Mouse (Mus musculus) gonadal fat pad, adult 2 months (tissue): ENCODE measurements at regions not wholly inside any gene's neighbourhood (a gene's known extent, or its start where the extent isn't known, plus 50 kb on each side); places are given as distances from the start of the nearest gene placed in this dataset.
A peak's percentile ranks its signal among the peaks of the same experiment; 100 is the strongest.

Source experiments
- DNase-seq: peaks from one replicate; pipeline ENCODE4 v3.0.0-alpha.2; 2012; ENCODE audit warnings: low read depth

GRCm38 (mm10) chr12:17113465-17114177, 63.1 kb downstream of the Kcnf1 start:
- DNase-seq: no peak

GRCm38 (mm10) chr12:17112781-17113464, 63.8 kb downstream of the Kcnf1 start:
- peak; percentile 52 for DNase-seq

GRCm38 (mm10) chr12:17106220-17106619, 70.5 kb downstream of the Kcnf1 start:
- no peak for DNase-seq

GRCm38 (mm10) chr12:17105057-17105712, 71.5 kb downstream of the Kcnf1 start:
- DNase-seq: no peak

- DNase-seq: no peak
Observed at GRCm38 (mm10) chr12:17101842-17102241, 74.8 kb downstream of the Kcnf1 start.

- DNase-seq: no peak
Observed at GRCm38 (mm10) chr12:17097800-17098271, 78.9 kb downstream of the Kcnf1 start.

- no peak for DNase-seq
Observed at GRCm38 (mm10) chr12:17094758-17095157, 81.9 kb downstream of the Kcnf1 start.

GRCm38 (mm10) chr12:17093772-17094171, 82.2 kb upstream of the 2410004P03Rik start:
- DNase-seq: no peak

GRCm38 (mm10) chr12:17091058-17091457, 79.5 kb upstream of the 2410004P03Rik start:
- no peak for DNase-seq

GRCm38 (mm10) chr12:17089710-17090339, 78.3 kb upstream of the 2410004P03Rik start:
- no peak for DNase-seq

- DNase-seq: no peak
Observed at GRCm38 (mm10) chr12:17087388-17087787, 75.9 kb upstream of the 2410004P03Rik start.

- no peak for DNase-seq
Observed at GRCm38 (mm10) chr12:17085209-17085574, 73.7 kb upstream of the 2410004P03Rik start.

GRCm38 (mm10) chr12:17084499-17085208, 73.1 kb upstream of the 2410004P03Rik start:
- no peak for DNase-seq

- no peak for DNase-seq
Observed at GRCm38 (mm10) chr12:17071691-17072454, 60.3 kb upstream of the 2410004P03Rik start.

- no peak for DNase-seq
Observed at GRCm38 (mm10) chr12:17069808-17070207, 58.3 kb upstream of the 2410004P03Rik start.

GRCm38 (mm10) chr12:17069161-17069560, 57.6 kb upstream of the 2410004P03Rik start:
- DNase-seq: no peak

- no peak for DNase-seq
Observed at GRCm38 (mm10) chr12:17063920-17064319, 52.4 kb upstream of the 2410004P03Rik start.
